8 mouse cellular contexts compared by ENCODE assay signal in the genomic region with DNA sequence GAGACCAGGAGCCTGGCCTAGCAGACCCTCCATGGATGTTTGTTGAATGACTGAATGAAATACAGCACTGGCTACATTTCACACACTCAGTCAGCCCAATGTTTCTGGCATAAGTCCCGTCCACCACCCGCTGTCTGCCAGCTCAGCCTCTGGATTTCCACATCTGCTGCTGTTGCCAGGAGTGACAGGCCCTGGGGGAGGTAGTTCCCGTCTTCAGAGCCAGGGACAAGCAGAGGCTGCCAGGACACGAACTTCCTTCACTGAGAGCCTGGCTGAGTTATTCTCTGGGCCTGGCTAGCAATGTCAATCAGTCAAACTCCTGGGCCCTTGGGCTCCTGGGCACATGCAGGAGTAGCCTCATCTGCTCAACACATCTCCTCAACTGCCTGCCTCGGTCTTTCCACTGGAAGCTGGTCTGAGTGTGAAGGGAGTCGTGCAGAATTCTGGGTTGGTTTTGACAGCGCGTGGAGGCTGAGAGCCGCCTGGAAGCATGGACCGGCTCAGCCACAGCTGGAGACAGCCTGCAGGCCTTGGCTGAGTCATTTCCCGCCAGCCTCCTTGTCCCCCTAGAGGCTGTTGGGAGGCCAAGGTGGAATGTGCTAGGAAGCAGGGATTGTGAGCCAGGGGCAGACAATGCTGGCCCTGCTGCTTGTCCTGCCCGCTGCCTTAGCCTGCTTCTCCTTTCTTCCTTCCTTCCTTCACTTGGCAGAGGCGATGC. TPM values are rescaled to one million over a fixed set of nuclear protein-coding genes. Genes with fewer than 3 reads are reported as not detected.
DNase-seq lines count a peak whose midpoint lies in the region; ATAC-seq and TF ChIP-seq lines count a peak whose summit lies in the region.

No protein-coding gene starts in this region.

- peaks cover 12% of the 10 kb centered on the region for H3K4me1 ChIP-seq in bone marrow macrophage, adult 2 months (ENCODE audit: control insufficient read depth, insufficient read depth, low read length)
- H3K4me1 ChIP-seq in heart, adult 2 months (ENCODE audit: control insufficient read depth, insufficient read depth, low read length) = peaks cover 18% of the 10 kb centered on the region
- H3K4me1 ChIP-seq in kidney, embryonic 16.5 days (ENCODE audit: insufficient read depth, low read length) = peaks cover 20% of the 10 kb centered on the region

- H3K27ac ChIP-seq in bone marrow macrophage, adult 2 months (ENCODE audit: insufficient read depth, low read depth, low read length) = 0 out of 2 replicates have a peak overlapping the region, but pooled peaks have one; percentile 11
- H3K27ac ChIP-seq in heart, adult 2 months = peak overlapping the region; percentile 66
- peak overlapping the region; percentile 61 for H3K27ac ChIP-seq in kidney, embryonic 16.5 days (ENCODE audit: low read length)

- TF ChIP-seq CTCF in bone marrow macrophage, adult 2 months (IDR thresholded peaks at IDR 0.05; ENCODE audit: low read depth, low read length) = no peak
- peak; percentile 61 for TF ChIP-seq CTCF in heart, adult 2 months (IDR thresholded peaks at IDR 0.05)

- no peak overlapping the region for H3K4me3 ChIP-seq in bone marrow macrophage, adult 2 months (ENCODE audit: insufficient read depth, low read length)
- H3K4me3 ChIP-seq in heart, adult 2 months = no peak overlapping the region
- no peak overlapping the region for H3K4me3 ChIP-seq in kidney, embryonic 16.5 days (ENCODE audit: low read length)

- TF ChIP-seq EP300 in heart, adult 2 months (IDR thresholded peaks at IDR 0.05; ENCODE audit: insufficient read depth, low read depth, low read length) = peak; percentile 51; the same call in 1 of the 2 replicates

- TF ChIP-seq POLR2A in bone marrow macrophage, adult 2 months (IDR thresholded peaks at IDR 0.05; ENCODE audit: borderline replicate concordance, low read depth, low read length) = no peak
- 0 out of 2 replicates have a peak, but pooled peaks have one; percentile 7 for TF ChIP-seq POLR2A in heart, adult 2 months (IDR thresholded peaks at IDR 0.05; ENCODE audit: insufficient read depth, low read depth, low read length)

- intact Hi-C loops in heart, adult 2 months (cut with DNase I) = loop anchor here (2.0 kb wide), 2 partner anchors 17 to 25 kb away; no protein-coding TSS in a partner anchor

- no peaks in the 10 kb centered on the region for H3K9me3 ChIP-seq in kidney, embryonic 16.5 days (ENCODE audit: low read length)

- no peaks in the 10 kb centered on the region for H3K36me3 ChIP-seq in heart, adult 2 months (ENCODE audit: control insufficient read depth, insufficient read depth, low read length)
- no peaks in the 10 kb centered on the region for H3K36me3 ChIP-seq in kidney, embryonic 16.5 days (ENCODE audit: insufficient read depth, low read length)

- H3K79me2 ChIP-seq in heart, adult 2 months (replicated peaks; ENCODE audit: control insufficient read depth, insufficient read depth, low read length) = no peaks in the 10 kb centered on the region

- H3K27me3 ChIP-seq in heart, adult 2 months (ENCODE audit: control insufficient read depth, insufficient read depth, low read length) = no peaks in the 10 kb centered on the region
- H3K27me3 ChIP-seq in kidney, embryonic 16.5 days (ENCODE audit: insufficient read depth, low read length) = no peaks in the 10 kb centered on the region

- DNase-seq in right cerebral cortex, adult 18-20 months = peak; percentile 48
- DNase-seq in right cerebral cortex, postnatal 25 days = no peak
- DNase-seq in heart, adult 2 months = peak; percentile 84 to 89
- DNase-seq in cerebellum, adult 11 months = no peak

- no peak overlapping the region for H3K9ac ChIP-seq in heart, adult 2 months (ENCODE audit: low read depth, low read length)
- H3K9ac ChIP-seq in kidney, embryonic 16.5 days (replicated peaks; ENCODE audit: low read length) = 0 out of 2 replicates have a peak overlapping the region, but pooled peaks have one; percentile 2

- 20% methylated on average over 13 of the region's 13 CpGs for WGBS in heart, adult 2 months
- WGBS in kidney, embryonic 16.5 days = 55% methylated on average over 13 of the region's 13 CpGs

- peak; percentile 14; the same call in 1 of the 2 replicates for ATAC-seq in kidney, embryonic 16.5 days (ENCODE audit: low FRiP score, low TSS enrichment)
- peak; percentile 73 for ATAC-seq in megakaryocyte progenitor cell, adult 5-6 weeks (replicated peaks; ENCODE audit: poor library complexity)
- no peak for ATAC-seq in CD4-positive, CD25-positive, alpha-beta regulatory T cell, adult 4 months

- H3K4me2 ChIP-seq in kidney, embryonic 16.5 days (replicated peaks; ENCODE audit: low read depth, low read length) = no peak overlapping the region

RNA-seq across cellular contexts. Expression of a gene that starts 32.1 kb away (rescaled TPM):
- 0.49 and 0.79 TPM in 2 replicates for polyA plus RNA-seq in bone marrow macrophage, adult 2 months (2012; ENCODE audit: insufficient read depth, insufficient read length, missing spikeins)
- total RNA-seq in heart, adult 2 months (2021) = 1 to 10 TPM; 1.6 to 2.0 TPM
- 6.5 and 10.5 TPM in 2 replicates for polyA plus RNA-seq in heart, adult 2 months (2012; rRNA removed)
- 40.8 and 49.3 TPM in 2 replicates for polyA plus RNA-seq in kidney, embryonic 16.5 days (2015; fragmentation: Nextera tagmentation; extraction: Ambion mirVana)
- total RNA-seq in megakaryocyte progenitor cell, adult 5-6 weeks (2015) = not detected in 2 replicates
- total RNA-seq in megakaryocyte progenitor cell, adult 5-6 weeks (2017) = 0.33 and 0.44 TPM in 2 replicates
- polyA plus RNA-seq in CD4-positive, CD25-positive, alpha-beta regulatory T cell, adult 4 months (2017; shearing (Covaris generic)) = under 1 TPM in 1 of 2 experiments, not detected in 1; 0.27 TPM

Comparison
In these comparisons a context has a peak if more than half of its experiments do, and no peak if none do; other contexts are left out.
1. DNase-seq: peak in right cerebral cortex, adult 18-20 months (single experiment) and heart, adult 2 months (2 of 2); none in right cerebral cortex, postnatal 25 days (single experiment) and cerebellum, adult 11 months (single experiment).
2. H3K27ac ChIP-seq: peak in every context shown above with its lines; median percentile 66 in heart, adult 2 months; 61 in kidney, embryonic 16.5 days; 11 in bone marrow macrophage, adult 2 months.